20 mouse cellular contexts compared by ENCODE assay signal in genomic region chr16:30797006-30797405, GRCm38 (mm10).
"Had no signal": no experiment of that assay in that cellular context is flagged by ENCODE, and none has a peak within 500 bp of the region (broad histone marks: within the 10 kb centered on the region; RNA-seq: fewer than 3 reads in every experiment).

No protein-coding gene starts in this region.

- H3K36me3 ChIP-seq: kidney, embryonic 15.5 days; limb, embryonic 13.5 days; midbrain, embryonic 12.5 days; midbrain, embryonic 15.5 days; neural tube, embryonic 12.5 days; neural tube, embryonic 15.5 days; stomach, embryonic 15.5 days had no signal

- H3K27ac ChIP-seq: kidney, embryonic 15.5 days; limb, embryonic 13.5 days; liver, embryonic 14.5 days; macrophage; midbrain, embryonic 12.5 days; midbrain, embryonic 15.5 days; neural tube, embryonic 12.5 days; neural tube, embryonic 15.5 days; stomach, embryonic 15.5 days had no signal

- H3K9ac ChIP-seq: kidney, embryonic 15.5 days; limb, embryonic 13.5 days; liver, embryonic 14.5 days; liver, postnatal 0 days; lung, embryonic 14.5 days; midbrain, embryonic 12.5 days; midbrain, embryonic 15.5 days; neural tube, embryonic 12.5 days; neural tube, embryonic 15.5 days; stomach, embryonic 15.5 days had no signal

- ATAC-seq: lung, postnatal 0 days; midbrain, embryonic 15.5 days had no signal

- H3K4me2 ChIP-seq: kidney, embryonic 15.5 days; limb, embryonic 13.5 days; lung, embryonic 14.5 days; midbrain, embryonic 12.5 days; midbrain, embryonic 15.5 days; neural tube, embryonic 12.5 days; neural tube, embryonic 15.5 days; stomach, embryonic 15.5 days had no signal

- H3K27me3 ChIP-seq: kidney, embryonic 15.5 days; limb, embryonic 13.5 days; midbrain, embryonic 12.5 days; midbrain, embryonic 15.5 days; neural tube, embryonic 12.5 days; neural tube, embryonic 15.5 days; stomach, embryonic 15.5 days had no signal

- H3K4me3 ChIP-seq: kidney, embryonic 15.5 days; limb, embryonic 13.5 days; midbrain, embryonic 12.5 days; midbrain, embryonic 15.5 days; neural tube, embryonic 12.5 days; neural tube, embryonic 15.5 days; stomach, embryonic 15.5 days had no signal

- H3K9me3 ChIP-seq: kidney, embryonic 15.5 days; midbrain, embryonic 12.5 days; midbrain, embryonic 15.5 days; neural tube, embryonic 12.5 days; neural tube, embryonic 15.5 days; stomach, embryonic 15.5 days had no signal

- H3K4me1 ChIP-seq: midbrain, embryonic 12.5 days; midbrain, embryonic 15.5 days; neural tube, embryonic 12.5 days had no signal

- DNase-seq: kidney, postnatal 14 days; kidney, postnatal 4 days; liver, postnatal 0 days; lung, embryonic 14.5 days; right cerebral cortex, adult 18-20 months; right cerebral cortex, postnatal 14 days; right cerebral cortex, postnatal 4 days; thymus, adult 2 months; thymus, postnatal 14 days; thymus, postnatal 4 days had no signal
